Mouse (Mus musculus) CH12F3 (cell line): ENCODE measurements around the gene Abcc2.

ENCODE experiments used
- in situ Hi-C: fragments of 300-500 bp; cut with MboI; formaldehyde crosslinking; loops from 2 replicates; pipeline ENCODE4 v1.14.3; 2020; ENCODE audit warnings: low sequenced_read_pairs

Abcc2 gene

GRCm38 (mm10) chr19:43777308-43777707 lies 4.7 kb upstream of the Abcc2 start:
- in situ Hi-C loops: no loop called here

- in situ Hi-C loops: no loop called here
Observed at GRCm38 (mm10) chr19:43780391-43780790, 1.6 kb upstream of the Abcc2 start.

DNA sequence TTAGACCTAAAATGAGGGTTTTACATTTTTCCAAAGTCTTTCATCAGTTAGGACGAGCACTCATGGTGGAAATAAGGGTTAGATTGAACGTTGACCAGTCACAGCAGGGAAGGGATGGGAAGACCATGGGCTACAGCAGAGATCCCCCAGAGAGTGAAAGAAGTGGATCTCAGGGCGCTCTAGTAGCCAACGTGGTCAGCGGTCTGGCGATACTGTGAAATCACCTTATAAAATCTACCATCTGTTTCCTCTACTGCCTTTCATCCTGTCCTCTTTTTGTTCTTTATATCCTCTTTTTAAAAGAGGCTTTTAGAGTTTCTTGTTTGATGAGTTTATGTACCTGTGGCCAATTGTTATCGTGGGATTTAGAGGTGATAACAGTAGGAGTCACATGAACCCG lies 2.8 kb downstream of the Abcc2 start:
- in situ Hi-C loops: no loop called here

- in situ Hi-C loops: no loop called here
Observed at GRCm38 (mm10) chr19:43786249-43787026, 4.4 kb downstream of the Abcc2 start.

DNA sequence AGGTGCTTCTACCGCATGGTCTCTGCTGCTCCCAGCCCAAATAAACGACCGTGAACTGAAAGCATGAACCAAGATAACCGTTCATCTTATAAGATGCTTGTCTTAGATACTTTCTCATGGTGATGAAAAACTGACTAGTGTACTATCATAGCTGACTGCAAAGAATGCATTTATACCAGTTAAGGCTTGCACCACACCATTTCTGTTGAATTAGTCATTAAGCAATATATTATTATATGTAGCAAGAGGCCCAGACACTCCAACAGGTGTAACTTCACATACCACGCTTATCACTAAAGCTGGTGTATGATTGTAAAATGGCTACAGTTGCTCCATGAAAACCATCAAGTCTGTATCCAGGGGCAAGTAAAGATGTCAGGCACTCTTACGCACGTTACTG lies 7.8 kb downstream of the Abcc2 start:
- in situ Hi-C loops: no loop called here

GRCm38 (mm10) chr19:43792537-43792936 lies 10.5 kb downstream of the Abcc2 start:
- in situ Hi-C loops: no loop called here

- in situ Hi-C loops: no loop called here
Observed at GRCm38 (mm10) chr19:43793951-43794350, 12.0 kb downstream of the Abcc2 start.

GRCm38 (mm10) chr19:43795511-43795910 lies 13.5 kb downstream of the Abcc2 start:
- in situ Hi-C loops: no loop called here

DNA sequence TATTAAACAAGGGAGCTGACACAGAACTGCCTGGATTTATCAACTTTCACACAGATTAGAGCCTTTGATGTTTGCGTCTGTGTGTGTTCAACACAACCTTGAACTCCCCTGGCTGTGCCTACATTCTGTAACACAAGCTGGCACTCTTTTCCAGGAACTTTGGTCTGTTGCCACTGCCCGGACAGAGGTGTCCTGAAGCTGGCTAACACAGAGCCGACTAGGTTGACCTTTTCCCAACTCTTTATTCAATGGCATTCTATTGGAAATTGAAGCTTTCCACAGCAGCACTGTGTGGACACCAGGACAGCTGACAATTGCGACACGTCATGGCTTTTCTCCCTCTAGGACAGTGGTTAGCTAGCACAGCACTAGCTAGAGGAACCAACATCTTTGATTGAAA lies 15.2 kb downstream of the Abcc2 start:
- in situ Hi-C loops: no loop called here

DNA sequence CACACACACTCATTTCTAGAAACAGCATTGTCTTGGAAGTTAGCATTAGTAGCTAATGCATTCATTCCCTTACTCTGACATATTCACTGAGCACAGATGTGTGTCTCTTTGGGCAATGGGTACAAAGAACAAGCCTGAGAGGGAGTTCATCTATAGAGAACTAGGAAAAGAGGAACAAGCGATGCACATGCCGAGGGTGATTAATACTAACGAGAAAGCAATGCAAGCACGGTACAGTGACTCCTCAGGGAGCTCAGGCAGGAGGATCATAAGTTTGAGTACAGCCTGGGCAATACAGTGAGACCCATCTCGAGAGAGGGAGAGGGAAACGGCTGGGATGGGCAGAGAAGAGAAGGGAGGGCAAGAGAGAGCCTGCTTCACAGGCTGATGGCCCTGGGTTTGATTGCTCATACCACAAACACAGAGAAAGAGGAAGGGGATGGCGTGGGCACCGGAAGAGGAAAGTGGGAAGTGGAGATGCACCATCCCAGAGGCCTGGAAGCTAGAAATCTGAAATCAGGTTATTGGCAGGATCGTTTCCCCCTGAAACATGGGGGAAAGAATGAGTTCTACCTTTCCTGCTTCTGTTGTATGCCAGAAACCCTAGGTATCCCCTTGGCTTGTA lies 19.5 kb downstream of the Abcc2 start:
- in situ Hi-C loops: no loop called here

DNA sequence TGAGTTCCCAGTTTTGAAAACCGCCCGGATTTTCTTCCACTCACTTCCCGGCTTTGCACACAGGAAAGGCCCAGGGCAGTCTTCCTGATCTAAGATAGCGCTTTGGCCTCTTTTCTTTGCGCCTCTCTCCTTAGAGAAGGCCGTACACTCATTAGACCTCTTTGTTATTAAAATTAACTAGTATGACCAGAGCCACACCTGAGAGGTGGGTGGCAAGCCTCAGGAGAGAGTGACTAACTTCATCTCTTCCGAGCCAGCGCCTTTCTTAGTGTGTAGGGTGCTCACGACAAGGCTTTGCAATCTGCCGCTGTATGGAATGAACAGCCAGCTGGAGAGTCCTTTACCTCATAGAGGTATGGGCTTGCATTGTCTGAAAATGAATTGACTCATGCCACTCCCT lies 21.9 kb downstream of the Abcc2 start:
- in situ Hi-C loops: no loop called here

GRCm38 (mm10) chr19:43809331-43809730 lies 27.3 kb downstream of the Abcc2 start:
- in situ Hi-C loops: no loop called here

- in situ Hi-C loops: no loop called here
Observed at GRCm38 (mm10) chr19:43811419-43811818, 29.4 kb downstream of the Abcc2 start.

DNA sequence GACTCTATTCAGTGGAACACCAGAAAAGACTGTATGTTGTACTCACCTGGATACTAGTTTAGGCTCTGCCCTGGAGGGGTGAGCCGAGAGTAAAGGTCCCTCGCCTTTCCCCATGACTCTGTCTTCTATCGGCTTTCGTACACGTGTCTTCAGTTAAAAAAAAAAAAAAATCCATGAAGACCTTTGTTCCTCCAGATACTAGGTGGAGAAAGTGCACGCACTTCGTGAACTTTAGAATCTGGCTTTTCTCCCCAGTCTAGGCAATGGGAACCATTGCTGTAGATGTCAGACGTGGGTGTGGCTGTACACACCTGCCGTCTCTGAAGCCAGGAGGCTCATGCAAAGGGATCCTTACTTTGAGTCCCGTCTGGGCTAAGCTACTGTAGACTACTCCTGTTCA lies 31.3 kb downstream of the Abcc2 start:
- in situ Hi-C loops: no loop called here

- in situ Hi-C loops: no loop called here
Observed at GRCm38 (mm10) chr19:43815661-43816414, 33.8 kb downstream of the Abcc2 start.

DNA sequence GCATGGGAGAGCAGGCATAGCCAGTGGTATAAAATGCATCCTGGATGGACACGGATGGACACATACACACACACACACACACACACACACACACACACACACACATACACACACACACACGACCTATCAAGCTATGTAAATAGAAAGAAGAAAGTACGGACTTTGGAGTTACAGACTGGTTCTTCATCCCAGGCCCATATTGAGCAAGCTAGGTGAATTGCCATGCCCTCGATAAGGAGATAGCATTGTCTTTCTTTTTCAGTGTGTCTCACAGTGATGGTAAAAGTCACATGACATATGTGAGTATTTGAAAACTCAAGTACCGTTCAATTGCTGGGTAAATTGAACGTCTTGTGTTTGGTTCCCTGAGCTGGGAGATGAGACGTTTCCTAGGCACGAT lies 44.9 kb downstream of the Abcc2 start:
- in situ Hi-C loops: no loop called here

- in situ Hi-C loops: no loop called here
Observed at GRCm38 (mm10) chr19:43832425-43833069, 50.6 kb downstream of the Abcc2 start.

DNA sequence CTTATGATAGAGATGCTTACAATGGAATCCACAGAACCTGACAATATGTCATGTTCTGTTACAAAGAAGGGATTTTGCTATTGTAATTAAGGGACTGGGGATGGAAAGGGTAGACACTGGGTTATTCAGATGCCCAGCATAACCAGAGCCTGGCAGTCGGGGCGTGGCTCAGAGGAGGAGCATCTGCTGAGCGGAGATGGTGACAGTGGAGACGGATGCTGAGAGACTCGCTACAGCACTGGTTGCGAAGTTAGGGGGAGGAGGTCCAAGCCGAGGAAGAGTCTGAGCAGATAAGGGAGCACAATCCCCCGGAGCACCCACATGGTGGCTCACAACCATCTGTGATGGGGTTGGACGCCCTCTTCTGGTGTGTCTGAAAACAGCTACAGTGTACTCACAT lies 61.2 kb downstream of the Abcc2 start:
- in situ Hi-C loops: no loop called here

DNA sequence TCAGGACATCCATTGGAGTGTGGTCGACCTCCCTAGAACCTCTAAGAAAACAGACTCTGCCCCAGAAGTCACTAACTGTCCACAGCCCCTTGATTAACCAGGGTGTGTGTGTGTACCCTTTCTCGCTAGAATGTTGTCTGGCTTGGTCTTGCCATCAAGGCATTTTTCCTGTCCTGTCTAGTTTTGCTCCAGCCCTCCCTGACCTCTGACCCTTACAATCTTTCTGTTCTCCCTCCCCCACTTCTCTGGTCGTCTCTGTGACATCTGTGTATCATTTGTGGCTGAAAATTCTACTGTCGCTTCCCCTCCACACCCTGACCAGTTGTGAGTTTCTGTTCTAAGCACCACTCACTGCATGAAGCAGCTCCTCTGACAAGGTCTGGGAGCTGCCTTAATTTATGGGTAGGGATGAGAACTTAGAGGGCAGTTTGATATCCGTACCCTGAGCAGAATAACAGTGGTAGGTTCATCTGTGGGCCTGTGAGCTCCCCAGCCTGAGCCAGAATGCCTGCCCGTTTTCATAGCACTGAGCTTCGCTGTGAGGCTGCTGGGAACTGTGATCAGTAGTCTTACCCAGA lies 63.4 kb downstream of the Abcc2 start:
- in situ Hi-C loops: no loop called here

DNA sequence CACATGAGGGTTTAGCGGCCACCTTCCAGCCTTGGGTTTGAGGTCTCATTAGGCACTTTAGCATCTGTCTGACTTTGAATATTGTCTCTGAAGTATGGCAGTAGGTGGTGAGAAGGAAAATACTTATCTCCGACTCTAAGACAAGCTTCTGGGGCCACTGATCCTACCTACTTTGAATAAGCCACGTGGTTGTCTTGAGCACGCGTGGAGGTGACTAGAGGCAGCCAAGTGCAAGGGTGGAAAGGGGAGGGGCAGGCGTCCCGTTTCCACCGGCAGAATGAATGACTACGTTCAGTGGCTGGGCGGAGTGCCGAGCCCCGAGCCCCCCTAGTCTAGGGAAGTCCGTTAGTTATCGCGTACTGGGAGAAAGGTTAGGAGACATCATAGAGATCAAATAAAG lies 65.1 kb downstream of the Abcc2 start:
- in situ Hi-C loops: no loop called here

DNA sequence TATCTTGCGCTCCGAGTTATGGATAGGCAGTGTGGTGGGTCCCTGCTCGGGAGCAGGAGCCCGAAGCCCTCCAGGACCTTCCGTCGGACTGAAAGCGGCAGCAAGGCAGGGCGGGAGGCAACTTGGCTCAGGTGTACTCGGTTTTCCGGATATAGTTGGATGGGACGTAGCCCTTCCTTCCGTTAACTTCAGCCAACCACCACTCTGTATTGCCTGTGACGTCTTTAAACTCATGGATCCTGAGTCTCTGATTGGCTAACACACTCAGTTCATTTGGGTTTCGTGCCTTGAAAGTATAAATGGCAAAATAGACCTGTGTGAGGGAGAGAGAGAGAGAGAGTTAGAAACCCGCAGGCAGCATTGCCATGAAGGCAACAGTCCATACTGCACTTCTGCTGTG lies 66.0 kb downstream of the Abcc2 start:
- in situ Hi-C loops: no loop called here
